Mouse (Mus musculus) testis, adult 2 months (tissue): Measurements from ENCODE around the gene Aff4.

Experiments
- CTCF ChIP-seq: fragments of 200-500 bp; IDR thresholded peaks from 2 replicates; pipeline ENCODE4 v1.5.1; 2012; ENCODE audit warnings: low read depth, mild to moderate bottlenecking, inconsistent platforms, low read length, moderate library complexity; ENCODE audit not compliant: control insufficient read depth, insufficient read depth, insufficient replicate concordance
- POLR2A ChIP-seq: fragments of 200-500 bp; IDR thresholded peaks from 2 replicates; pipeline ENCODE4 v1.6.1; 2012; ENCODE audit warnings: low read depth, mild to moderate bottlenecking, inconsistent platforms, low read length, moderate library complexity; ENCODE audit not compliant: control insufficient read depth

GRCm38 (mm10) chr11:53430300-53430669, 79.7 kb downstream of the Aff4 start:
- TF ChIP-seq CTCF (no peak), POLR2A (no peak; the same call in 1 of the 2 replicates)
